Mouse (Mus musculus): Measurements from ENCODE around the gene Oprd1. TPM values are rescaled to one million over a fixed set of nuclear protein-coding genes. Genes with fewer than 3 reads are reported as not detected.

Gene Oprd1
- total and polyA plus RNA-seq, 3 experiments = 0.01 TPM; not detected in 2

DNA sequence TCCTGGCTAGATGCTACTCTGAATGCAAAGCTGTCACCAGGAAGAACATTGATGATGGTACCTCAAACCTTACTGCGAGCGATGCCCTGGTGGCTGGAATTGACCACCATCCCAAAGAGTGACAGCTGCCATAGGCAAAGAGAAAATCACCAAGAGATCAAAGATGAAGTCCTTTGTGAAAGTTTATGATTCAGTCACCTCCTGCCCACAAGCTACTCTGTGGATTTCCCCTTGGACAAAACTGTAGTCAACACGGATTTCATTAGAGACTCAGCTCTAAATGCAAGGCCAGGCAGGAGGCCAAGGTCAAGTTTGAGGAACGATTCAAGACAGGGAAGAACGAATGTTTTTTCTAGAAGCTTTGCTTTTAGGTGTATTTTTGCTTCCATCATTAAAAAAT, 50.4 kb downstream of the Oprd1 start:
- no peak for DNase-seq (ENCODE audit: low read depth, low spot score)
- H3K36me3 ChIP-seq (ENCODE audit: control insufficient read depth in 1 of 2, insufficient read depth in 2 of 2, low read length in 2 of 2) = no peaks in the 10 kb centered on the region
- H3K79me2 ChIP-seq (ENCODE audit: control insufficient read depth, insufficient read depth, low read length, poor library complexity) = no peaks in the 10 kb centered on the region
- no peak for TF ChIP-seq MAX (IDR thresholded peaks at IDR 0.05; ENCODE audit: low read length)
- no peak for TF ChIP-seq JUND (IDR thresholded peaks at IDR 0.05; ENCODE audit: low read depth, low read length)
- no peak for TF ChIP-seq BHLHE40 (IDR thresholded peaks at IDR 0.05; ENCODE audit: borderline replicate concordance, low read depth, low read length)
- TF ChIP-seq ELF1 (IDR thresholded peaks at IDR 0.05; ENCODE audit: low read depth, low read length) = no peak
- no peak for TF ChIP-seq MXI1 (IDR thresholded peaks at IDR 0.05; ENCODE audit: low read depth, low read length)
- TF ChIP-seq RCOR1 (IDR thresholded peaks at IDR 0.05; ENCODE audit: low read depth, low read length) = no peak
- no peak for TF ChIP-seq TBP (IDR thresholded peaks at IDR 0.05; ENCODE audit: low read depth, low read length)
- TF ChIP-seq EP300 (IDR thresholded peaks at IDR 0.05; ENCODE audit: low read depth in 1 of 2, low read length in 2 of 2) = no peak
- no peak for TF ChIP-seq RAD21 (IDR thresholded peaks at IDR 0.05; ENCODE audit: low read depth, low read length)
- no peak for TF ChIP-seq ZKSCAN1 (IDR thresholded peaks at IDR 0.05; ENCODE audit: low read depth, low read length)
- TF ChIP-seq NRF1 (IDR thresholded peaks at IDR 0.05; ENCODE audit: insufficient read depth, low read depth, low read length, poor library complexity, severe bottlenecking) = no peak
- no peak for TF ChIP-seq MEF2A (IDR thresholded peaks at IDR 0.05; ENCODE audit: extremely low read depth, insufficient replicate concordance, low read depth, low read length, poor library complexity, severe bottlenecking)
- TF ChIP-seq USF1 (IDR thresholded peaks at IDR 0.05; ENCODE audit: low read depth, low read length) = no peak
- no peak for TF ChIP-seq TAL1 (IDR thresholded peaks at IDR 0.05; ENCODE audit: low read length)
- TF ChIP-seq POLR2A (IDR thresholded peaks at IDR 0.05; ENCODE audit: control insufficient read depth in 1 of 2, insufficient read depth in 1 of 2, low read depth in 1 of 2, low read length in 2 of 2, poor library complexity in 1 of 2) = no peak
- TF ChIP-seq GABPA (IDR thresholded peaks at IDR 0.05; ENCODE audit: low read depth, low read length) = no peak
- TF ChIP-seq NELFE (IDR thresholded peaks at IDR 0.05; ENCODE audit: low read depth, low read length) = no peak
- H3K9ac ChIP-seq (ENCODE audit: control insufficient read depth, low read depth, low read length, poor library complexity, severe bottlenecking) = no peak overlapping the region
- H3K9me3 ChIP-seq (replicated peaks; ENCODE audit: insufficient read depth, low read length) = no peaks in the 10 kb centered on the region
- no peaks in the 10 kb centered on the region for H3K4me1 ChIP-seq (ENCODE audit: control insufficient read depth in 1 of 2, insufficient read depth in 2 of 2, low read length in 2 of 2)
- H3K27me3 ChIP-seq (ENCODE audit: control insufficient read depth in 1 of 2, insufficient read depth in 2 of 2, low read length in 2 of 2) = peaks cover 0 to under 1% of the 10 kb centered on the region in 2 experiments; a peak in 2 of 4 replicates
- no peak overlapping the region for H3K4me3 ChIP-seq (ENCODE audit: control insufficient read depth in 1 of 2, insufficient read depth in 1 of 2, low read depth in 2 of 2, low read length in 2 of 2)
- H3K27ac ChIP-seq (ENCODE audit: control insufficient read depth, low read depth, low read length) = no peak overlapping the region

DNA sequence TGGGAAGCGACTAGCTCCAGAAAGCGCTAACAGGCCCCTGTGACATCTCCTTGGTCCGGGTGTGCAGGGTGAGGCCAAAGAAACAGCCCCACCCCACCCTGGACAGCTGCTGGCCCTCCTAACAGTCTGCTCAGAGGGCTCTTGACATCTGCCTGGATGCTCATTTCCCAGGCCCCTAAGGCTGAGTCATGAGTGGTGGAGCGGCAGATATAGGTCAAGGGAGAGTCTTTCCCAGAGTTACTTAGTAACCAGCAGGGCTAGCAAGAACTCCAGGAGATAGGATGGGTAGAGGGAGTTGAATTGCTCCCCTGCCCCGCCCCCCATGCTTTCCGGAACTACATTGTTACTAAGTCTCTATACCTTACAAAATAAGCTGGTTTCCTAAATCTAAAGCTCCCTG, 51.1 kb downstream of the Oprd1 start:
- no peak for DNase-seq (ENCODE audit: low read depth, low spot score)
- no peak for TF ChIP-seq TCF12 (IDR thresholded peaks at IDR 0.05; ENCODE audit: low read depth, low read length)
- no peak for TF ChIP-seq USF2 (IDR thresholded peaks at IDR 0.05; ENCODE audit: borderline replicate concordance in 1 of 2, insufficient read depth in 1 of 2, low read depth in 1 of 2, low read length in 2 of 2)
- no peak for TF ChIP-seq MEF2A (IDR thresholded peaks at IDR 0.05; ENCODE audit: extremely low read depth, insufficient replicate concordance, low read depth, low read length, poor library complexity, severe bottlenecking)
- TF ChIP-seq UBTF (IDR thresholded peaks at IDR 0.05; ENCODE audit: borderline replicate concordance, insufficient read depth, low read depth, low read length) = no peak
- no peak for TF ChIP-seq ETS1 (IDR thresholded peaks at IDR 0.05; ENCODE audit: low read depth, low read length)
- TF ChIP-seq NRF1 (IDR thresholded peaks at IDR 0.05; ENCODE audit: insufficient read depth, low read depth, low read length, poor library complexity, severe bottlenecking) = no peak
- no peak for TF ChIP-seq ZNF384 (IDR thresholded peaks at IDR 0.05; ENCODE audit: low read depth, low read length)
- no peak for TF ChIP-seq ZC3H11A (IDR thresholded peaks at IDR 0.05; ENCODE audit: low read depth, low read length)
- TF ChIP-seq BHLHE40 (IDR thresholded peaks at IDR 0.05; ENCODE audit: borderline replicate concordance, low read depth, low read length) = no peak
- no peak for TF ChIP-seq RAD21 (IDR thresholded peaks at IDR 0.05; ENCODE audit: low read depth, low read length)
- TF ChIP-seq CHD1 (IDR thresholded peaks at IDR 0.05; ENCODE audit: low read depth, low read length) = no peak
- TF ChIP-seq POLR2A (IDR thresholded peaks at IDR 0.05; ENCODE audit: control insufficient read depth in 1 of 2, insufficient read depth in 1 of 2, low read depth in 1 of 2, low read length in 2 of 2, poor library complexity in 1 of 2) = no peak
- TF ChIP-seq ZKSCAN1 (IDR thresholded peaks at IDR 0.05; ENCODE audit: low read depth, low read length) = no peak
- no peak for TF ChIP-seq MAX (IDR thresholded peaks at IDR 0.05; ENCODE audit: low read length)
- TF ChIP-seq NELFE (IDR thresholded peaks at IDR 0.05; ENCODE audit: low read depth, low read length) = no peak
- no peak for TF ChIP-seq HCFC1 (IDR thresholded peaks at IDR 0.05; ENCODE audit: low read depth, low read length)
- no peak for TF ChIP-seq ZMIZ1 (IDR thresholded peaks at IDR 0.05; ENCODE audit: low read depth, low read length)
- TF ChIP-seq POLR2AphosphoS2 (IDR thresholded peaks at IDR 0.05; ENCODE audit: low read length) = no peak
- Histone ChIP-seq H3K9me3 (replicated peaks; ENCODE audit: insufficient read depth, low read length) (no peaks in the 10 kb centered on the region), H3K27ac (ENCODE audit: control insufficient read depth, low read depth, low read length) (no peak overlapping the region), H3K9ac (ENCODE audit: control insufficient read depth, low read depth, low read length, poor library complexity, severe bottlenecking) (no peak overlapping the region), H3K79me2 (ENCODE audit: control insufficient read depth, insufficient read depth, low read length, poor library complexity) (no peaks in the 10 kb centered on the region), H3K4me1 (ENCODE audit: control insufficient read depth in 1 of 2, insufficient read depth in 2 of 2, low read length in 2 of 2) (no peaks in the 10 kb centered on the region; a peak in 1 of 4 replicates), H3K4me3 (ENCODE audit: control insufficient read depth in 1 of 2, insufficient read depth in 1 of 2, low read depth in 2 of 2, low read length in 2 of 2) (no peak overlapping the region), H3K27me3 (ENCODE audit: control insufficient read depth in 1 of 2, insufficient read depth in 2 of 2, low read length in 2 of 2) (no peaks in the 10 kb centered on the region; a peak in 1 of 4 replicates), H3K36me3 (ENCODE audit: control insufficient read depth in 1 of 2, insufficient read depth in 2 of 2, low read length in 2 of 2) (no peaks in the 10 kb centered on the region)
